Mouse (Mus musculus) hematopoietic stem cell, adult 5-6 weeks (primary cell): ENCODE measurements around the gene Rbfox3. TPM values are rescaled to one million over a fixed set of nuclear protein-coding genes. Genes with fewer than 3 reads are reported as not detected.

Experiments used
- ATAC-seq, 2 experiments: fragments of 125-278 bp in 1 of 2; replicated peaks in 1 of 2; 2 replicates each; pipeline ENCODE4 v1.8.0; 2016 to 2017; ENCODE audit warnings: inconsistent platforms in 2 of 2, mild to moderate bottlenecking in 2 of 2, moderate number of reproducible peaks in 2 of 2, low read depth in 1 of 2, moderate TSS enrichment in 1 of 2; ENCODE audit not compliant: low FRiP score in 2 of 2, poor library complexity in 2 of 2, severe bottlenecking in 2 of 2, insufficient read depth in 1 of 2, low TSS enrichment in 1 of 2
- total RNA-seq: library from RNA; stranded (forward); fragments of 172-1452, 232-1000 nt; gene quantifications from 2 replicates; pipeline ENCODE4 v1.2.3, GENCODE M21; 2017

Rbfox3 gene
- total RNA-seq, 1 experiment from 2014 or later: not detected

DNA sequence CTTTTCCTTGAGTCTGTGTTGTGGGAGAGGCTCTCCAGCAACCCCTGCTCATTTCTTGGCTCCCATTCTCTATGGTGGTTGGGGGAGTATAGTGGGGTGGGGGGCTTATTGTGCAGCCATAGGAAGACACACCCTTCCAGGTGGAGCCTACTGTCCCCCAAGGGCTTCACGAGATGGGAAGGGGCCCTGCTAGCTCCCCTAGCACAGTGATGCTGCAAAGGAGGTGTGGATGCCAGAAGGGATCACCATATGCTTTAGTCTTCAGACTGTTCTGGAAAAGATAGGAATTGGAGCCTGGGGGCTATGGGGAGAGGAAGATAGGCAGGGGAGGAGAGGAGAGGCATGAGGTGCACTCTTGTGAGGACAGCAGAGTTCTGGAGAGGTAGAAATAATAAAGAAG lies 153.9 kb downstream of the Rbfox3 start:
- ATAC-seq: no peak

GRCm38 (mm10) chr11:118755003-118755402 lies 156.4 kb downstream of the Rbfox3 start:
- ATAC-seq: no peak

DNA sequence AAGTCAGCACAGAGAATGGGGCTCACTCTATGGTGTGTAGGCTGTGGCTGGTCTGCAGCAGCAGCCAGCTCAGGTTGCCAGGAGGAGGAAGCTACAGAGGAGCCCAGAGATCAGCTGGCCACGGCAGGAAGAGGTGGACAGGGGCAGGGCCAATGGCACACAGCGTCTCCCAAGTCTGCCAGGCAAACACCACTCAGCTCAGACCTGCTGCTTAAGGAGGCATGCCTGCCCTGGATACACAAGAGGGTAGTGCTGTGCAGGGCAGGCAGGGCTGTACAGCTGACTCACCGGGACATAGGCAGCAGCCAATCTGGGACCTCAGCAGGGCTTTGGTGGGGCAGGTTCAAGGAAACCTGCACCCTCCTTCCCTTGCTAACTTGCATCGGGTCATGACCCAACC lies 156.9 kb downstream of the Rbfox3 start:
- ATAC-seq: peak; percentile 31 to 32; a peak in 1 of 4 replicates

- ATAC-seq: no peak
These were observed 159.3 kb downstream of the Rbfox3 start for GRCm38 (mm10) chr11:118751879-118752616.

DNA sequence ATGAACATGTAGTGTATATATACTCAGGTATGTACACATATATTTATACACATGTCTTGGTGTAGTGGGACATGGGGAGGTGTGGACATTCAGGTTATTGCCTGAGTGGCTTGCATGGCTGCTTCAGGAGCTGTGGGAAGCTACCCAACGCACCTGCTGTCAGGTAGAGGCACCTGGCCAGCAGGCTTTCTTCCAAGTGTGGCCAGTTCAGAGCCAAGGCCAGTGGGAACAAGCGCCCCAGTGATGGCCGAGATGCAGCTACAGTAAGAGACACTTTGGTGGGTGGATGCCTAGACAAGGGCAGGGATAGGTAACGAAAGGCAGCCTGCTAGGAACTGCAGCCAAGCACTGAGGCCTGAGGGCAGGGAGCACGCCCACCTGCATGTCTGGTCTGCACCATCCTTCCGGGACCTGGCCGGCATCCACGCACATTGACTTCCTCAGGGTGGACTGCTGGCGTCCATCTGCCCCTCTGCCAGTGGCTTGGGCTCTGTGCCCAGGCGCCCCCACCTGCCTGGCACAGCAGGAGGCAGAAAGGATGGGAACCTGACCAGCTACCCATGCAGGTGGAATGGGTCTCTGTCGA lies 160.6 kb downstream of the Rbfox3 start:
- ATAC-seq: no peak

- no peak for ATAC-seq
These were observed 161.9 kb downstream of the Rbfox3 start for GRCm38 (mm10) chr11:118749541-118749940.

DNA sequence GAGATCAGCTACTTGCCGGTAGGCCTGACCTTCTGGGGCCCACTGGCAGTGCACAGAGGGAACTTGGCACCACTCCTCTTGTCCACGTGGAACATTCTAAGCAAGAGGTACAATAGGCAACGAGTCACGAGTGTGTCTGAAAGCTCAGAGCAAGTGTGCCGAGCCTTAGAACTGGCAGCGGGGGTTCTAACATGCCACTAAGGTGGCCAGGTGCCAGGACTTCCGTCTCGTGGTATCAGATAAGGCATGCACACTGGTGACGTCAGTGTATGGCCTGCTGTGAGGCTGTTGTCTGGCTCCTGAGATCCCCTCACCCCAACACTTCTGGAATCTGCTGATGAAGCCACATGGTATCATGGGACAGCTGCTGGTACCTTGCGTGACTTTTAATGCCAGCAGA lies 162.8 kb downstream of the Rbfox3 start:
- peak; percentile 59 to 74 for ATAC-seq

DNA sequence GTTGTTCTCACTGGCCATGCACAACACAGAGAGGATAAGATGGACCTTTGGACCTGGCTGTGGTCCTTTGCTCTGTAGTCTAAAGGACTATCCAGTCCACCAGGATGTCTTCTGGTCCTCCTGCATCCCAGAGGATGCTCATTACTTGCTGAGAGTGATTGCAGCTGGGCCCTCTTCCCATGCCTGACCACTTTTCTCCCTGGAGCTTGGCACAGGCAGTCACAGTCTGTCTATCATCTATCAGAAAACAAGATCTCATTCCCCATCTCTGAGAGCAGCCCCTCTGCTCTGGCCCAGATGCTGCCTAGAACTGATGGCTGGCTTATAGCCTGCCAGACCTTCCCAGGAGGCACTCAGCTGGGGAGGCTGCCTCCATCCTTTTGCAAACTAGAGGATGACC lies 166.1 kb downstream of the Rbfox3 start:
- no peak for ATAC-seq

GRCm38 (mm10) chr11:118744782-118745181 lies 166.6 kb downstream of the Rbfox3 start:
- ATAC-seq: no peak

- ATAC-seq: peak in 1 of 2 experiments; percentile 47; a peak in 1 of 4 replicates
These were observed 168.6 kb downstream of the Rbfox3 start for GRCm38 (mm10) chr11:118742762-118743161.

DNA sequence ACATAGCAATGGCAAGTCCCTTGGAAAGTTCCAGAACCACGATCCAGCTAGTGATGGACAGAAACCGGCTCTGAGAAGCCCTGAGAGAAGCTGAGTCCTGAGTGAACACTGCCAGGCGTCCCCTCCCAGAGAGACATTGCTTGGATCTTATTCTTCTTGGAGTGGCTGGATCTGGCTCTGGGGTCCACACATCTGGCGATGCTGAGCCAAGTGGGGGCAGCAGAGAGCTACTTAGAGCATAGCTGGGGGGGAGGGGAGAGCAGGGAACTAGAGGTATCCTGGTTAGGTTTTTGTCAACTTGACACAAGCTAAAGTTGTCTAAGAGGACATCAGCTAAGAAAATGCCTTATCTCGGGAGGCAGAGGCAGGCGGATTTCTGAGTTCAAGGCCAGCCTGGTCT lies 170.1 kb downstream of the Rbfox3 start:
- no peak for ATAC-seq

GRCm38 (mm10) chr11:118740001-118740400 lies 171.4 kb downstream of the Rbfox3 start:
- peak in 1 of 2 experiments; percentile 48; a peak in 1 of 4 replicates for ATAC-seq

DNA sequence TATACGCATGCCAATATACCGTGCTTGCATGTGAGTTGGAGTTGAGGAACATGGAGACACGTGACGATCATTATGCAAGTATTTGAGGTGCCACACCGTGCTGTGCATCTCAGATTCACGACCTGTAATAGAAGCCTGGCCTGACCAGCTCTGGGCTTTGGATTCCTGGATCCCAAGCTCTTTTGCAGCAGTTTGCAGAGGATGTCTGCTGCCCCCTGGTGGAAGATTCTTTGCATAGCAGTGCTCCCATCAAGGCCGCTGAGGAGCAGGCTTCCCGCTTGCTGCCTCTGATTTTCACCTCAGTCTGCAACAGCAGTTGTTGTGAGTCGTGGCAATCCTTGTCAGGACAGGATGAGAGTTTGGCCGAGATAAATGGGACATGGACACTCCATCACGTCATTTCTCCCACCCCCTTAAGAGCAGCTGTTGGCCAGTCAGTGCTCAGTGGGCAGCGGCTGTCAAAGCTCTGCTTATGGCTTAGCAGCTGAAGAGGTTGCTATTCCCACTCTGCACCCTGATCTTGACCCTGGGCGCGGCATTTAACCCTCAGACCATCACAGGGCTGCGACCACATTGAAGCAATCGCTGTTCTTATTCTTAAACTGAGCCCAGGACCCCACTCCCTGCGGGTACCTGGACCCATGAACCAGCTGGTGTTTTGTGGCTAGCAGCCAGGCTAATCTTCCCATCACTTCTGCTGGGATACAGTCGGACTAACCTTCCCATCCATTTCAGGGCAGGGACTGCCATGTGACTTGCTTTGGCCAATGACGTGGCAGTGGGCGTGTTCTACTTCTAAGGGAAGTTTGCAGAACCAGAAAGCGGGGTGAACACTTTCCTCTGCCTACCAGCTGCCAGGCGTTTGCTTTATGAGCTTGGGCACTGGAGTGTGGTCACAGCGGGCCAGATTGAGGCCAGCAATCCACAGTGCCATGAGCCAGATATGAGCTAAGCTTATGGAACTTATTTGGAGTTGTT lies 172.3 kb downstream of the Rbfox3 start:
- peak; percentile 44 to 53; a peak in 3 of 4 replicates for ATAC-seq

DNA sequence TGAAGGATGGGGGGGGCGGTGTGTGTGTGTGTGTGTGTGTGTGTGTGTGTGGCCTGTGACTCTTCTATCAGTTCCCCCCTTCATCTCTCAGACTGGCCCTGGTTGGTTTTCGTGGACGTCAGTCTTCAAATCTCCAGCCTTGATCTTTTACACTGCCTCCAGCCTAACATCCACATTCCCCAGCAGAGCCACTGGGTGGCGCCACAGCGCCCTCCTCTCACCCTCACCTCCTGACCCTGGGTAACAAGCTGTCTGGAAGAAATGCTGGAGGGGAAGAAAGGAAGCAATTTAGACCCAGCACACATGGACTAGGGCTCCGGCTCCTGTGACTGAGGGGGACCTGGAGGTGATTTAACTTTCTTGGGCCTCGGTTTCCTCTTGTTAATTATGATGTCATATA lies 173.1 kb downstream of the Rbfox3 start:
- no peak for ATAC-seq

DNA sequence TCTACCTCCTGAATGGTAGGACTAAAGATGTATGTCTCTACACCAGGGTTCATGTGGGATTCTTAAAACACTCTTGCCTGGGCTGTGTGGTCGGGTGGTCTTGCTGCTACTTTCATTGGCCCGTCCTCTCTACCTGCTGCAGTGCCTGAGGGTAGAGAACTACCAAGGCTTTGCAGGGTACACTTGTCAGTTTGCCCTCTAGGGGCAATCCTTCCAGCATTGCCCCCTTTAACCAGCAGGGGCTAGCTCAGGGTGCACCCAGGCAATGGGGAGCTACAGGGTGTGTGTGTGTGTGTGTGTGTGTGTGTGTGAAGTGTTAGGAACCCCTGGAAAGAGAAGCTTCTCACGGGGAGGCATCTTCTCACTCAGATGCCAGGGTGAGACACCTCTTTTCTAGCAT lies 173.6 kb downstream of the Rbfox3 start:
- ATAC-seq: no peak

- no peak for ATAC-seq
These were observed 174.4 kb downstream of the Rbfox3 start for GRCm38 (mm10) chr11:118736993-118737392.

GRCm38 (mm10) chr11:118731655-118732054 lies 179.7 kb downstream of the Rbfox3 start:
- ATAC-seq: no peak

- no peak for ATAC-seq
These were observed 182.0 kb downstream of the Rbfox3 start for GRCm38 (mm10) chr11:118729373-118729772.
